Mouse (Mus musculus) thymus, adult 2 months (tissue): ENCODE results near the gene Slc9a1. TPM values are rescaled to one million over a fixed set of nuclear protein-coding genes. Genes with fewer than 3 reads are reported as not detected.

ENCODE experiments used
- DNase-seq: peaks from one replicate; pipeline ENCODE4 v3.0.0; 2021
- H3K27ac ChIP-seq: fragments of 200-500 bp; 2 replicates; pipeline ENCODE4 v1.5.1; 2012; ENCODE audit warnings: low read length, control low read depth; ENCODE audit not compliant: control insufficient read depth, insufficient read depth
- H3K27me3 ChIP-seq: fragments of 200-500 bp; 2 replicates; pipeline ENCODE4 v1.6.1; 2012; ENCODE audit warnings: mild to moderate bottlenecking, low read length, moderate library complexity, mixed read lengths; ENCODE audit not compliant: control insufficient read depth, insufficient read depth
- H3K36me3 ChIP-seq: fragments of 200-500 bp; 2 replicates; pipeline ENCODE4 v1.6.1; 2012; ENCODE audit warnings: mild to moderate bottlenecking, low read length, moderate library complexity; ENCODE audit not compliant: control insufficient read depth, insufficient read depth
- H3K4me1 ChIP-seq: fragments of 200-500 bp; replicated peaks from 2 replicates; pipeline ENCODE4 v1.6.1; 2012; ENCODE audit warnings: low read length; ENCODE audit not compliant: control insufficient read depth, insufficient read depth
- H3K4me3 ChIP-seq: fragments of 200-500 bp; 2 replicates; pipeline ENCODE4 v1.5.1; 2012; ENCODE audit warnings: mild to moderate bottlenecking, low read length, control low read depth, moderate library complexity; ENCODE audit not compliant: control insufficient read depth, insufficient read depth
- CTCF ChIP-seq: fragments of 200-500 bp; IDR thresholded peaks from 2 replicates; pipeline ENCODE4 v1.5.1; 2012; ENCODE audit warnings: mild to moderate bottlenecking, control low read depth, low read length, moderate library complexity, borderline replicate concordance; ENCODE audit not compliant: control insufficient read depth, poor library complexity, insufficient read depth; ENCODE audit errors: extremely low read depth
- POLR2A ChIP-seq: fragments of 200-500 bp; IDR thresholded peaks from 2 replicates; pipeline ENCODE4 v1.6.1; 2012; ENCODE audit warnings: mild to moderate bottlenecking, low read length, control low read depth, moderate library complexity; ENCODE audit not compliant: control insufficient read depth, poor library complexity, insufficient read depth; ENCODE audit errors: extremely low read depth
- WGBS: fragments of 180-500 bp; shearing (Covaris S2); methylation state at CpG from one replicate; pipeline ENCODE4 v1.1.7; 2018; 5-methylcytosine and 5-hydroxymethylcytosine counted together
- polyA plus RNA-seq: library from polyadenylated mRNA; depleted of rRNA; stranded (reverse); fragments of >200 nt; gene quantifications from 2 replicates; pipeline ENCODE4 v1.2.3, GENCODE M21; 2012

Slc9a1 gene
- polyA plus RNA-seq, 1 experiment: 77.9 TPM

- no peaks in the 10 kb centered on the region for H3K36me3 ChIP-seq
- H3K4me1 ChIP-seq: peaks cover 3% of the 10 kb centered on the region
- no peak overlapping the region for H3K4me3 ChIP-seq
- WGBS: 18% methylated on average over 13 of the region's 13 CpGs
- H3K27me3 ChIP-seq: no peaks in the 10 kb centered on the region
- no peak for DNase-seq
- H3K27ac ChIP-seq: no peak overlapping the region
- TF ChIP-seq CTCF: no peak
Measured at GRCm38 (mm10) chr4:133402011-133402410, 32.5 kb downstream of the Slc9a1 start.

- TF ChIP-seq POLR2A (no peak), CTCF (no peak)
- H3K4me1 ChIP-seq: peaks cover 2% of the 10 kb centered on the region
- no peaks in the 10 kb centered on the region for H3K27me3 ChIP-seq
- no peak for DNase-seq
- no peak overlapping the region for H3K27ac ChIP-seq
- no peaks in the 10 kb centered on the region for H3K36me3 ChIP-seq
- H3K4me3 ChIP-seq: no peak overlapping the region
- WGBS: 96% methylated on average over 9 of the region's 9 CpGs
Measured at GRCm38 (mm10) chr4:133403611-133404228, 34.2 kb downstream of the Slc9a1 start.

- DNase-seq: no peak
- Histone ChIP-seq H3K4me1 (no peaks in the 10 kb centered on the region; the same call in 1 of the 2 replicates), H3K4me3 (no peak overlapping the region), H3K36me3 (no peaks in the 10 kb centered on the region), H3K27ac (no peak overlapping the region), H3K27me3 (no peaks in the 10 kb centered on the region)
- WGBS: 93% methylated on average over 5 of the region's 5 CpGs
- TF ChIP-seq CTCF (no peak), POLR2A (no peak)
Measured at GRCm38 (mm10) chr4:133404256-133404655, 34.8 kb downstream of the Slc9a1 start.

GRCm38 (mm10) chr4:133406313-133407056, 37.0 kb downstream of the Slc9a1 start:
- Histone ChIP-seq H3K4me1 (no peaks in the 10 kb centered on the region; the same call in 1 of the 2 replicates), H3K36me3 (no peaks in the 10 kb centered on the region), H3K27ac (no peak overlapping the region), H3K4me3 (no peak overlapping the region), H3K27me3 (no peaks in the 10 kb centered on the region)
- TF ChIP-seq CTCF (no peak), POLR2A (no peak)
- no peak for DNase-seq
- 86% methylated on average over 8 of the region's 8 CpGs for WGBS

GRCm38 (mm10) chr4:133407114-133407787, 37.7 kb downstream of the Slc9a1 start:
- Histone ChIP-seq H3K27me3 (no peaks in the 10 kb centered on the region), H3K27ac (no peak overlapping the region), H3K4me1 (no peaks in the 10 kb centered on the region; the same call in 1 of the 2 replicates), H3K4me3 (no peak overlapping the region), H3K36me3 (no peaks in the 10 kb centered on the region)
- DNase-seq: no peak
- TF ChIP-seq CTCF (no peak), POLR2A (no peak)
- 89% methylated on average over 6 of the region's 6 CpGs for WGBS

- no peaks in the 10 kb centered on the region for H3K36me3 ChIP-seq
- WGBS: 98% methylated on average over 7 of the region's 7 CpGs
- H3K27ac ChIP-seq: no peak overlapping the region
- H3K4me3 ChIP-seq: no peak overlapping the region
- DNase-seq: no peak
- no peaks in the 10 kb centered on the region for H3K27me3 ChIP-seq
- TF ChIP-seq CTCF: no peak
- TF ChIP-seq POLR2A: no peak
- H3K4me1 ChIP-seq: peaks cover 4% of the 10 kb centered on the region
Measured at GRCm38 (mm10) chr4:133408006-133408405, 38.5 kb downstream of the Slc9a1 start.
